Mouse (Mus musculus) left cerebral cortex, postnatal 14 days (tissue): ENCODE measurements around the gene Slmap. TPM values are rescaled to one million over a fixed set of nuclear protein-coding genes. Genes with fewer than 3 reads are reported as not detected.
"Not testable (repeated sequence)": the region's sequence is repeated elsewhere in the genome, so short reads cannot be mapped to it uniquely, and the experiment has no call there.

ENCODE experiments used
- DNase-seq, 2 experiments: peaks; one replicate each; pipeline ENCODE4 v3.0.0; 2021 to 2022; ENCODE audit warnings: low spot score in 2 of 2, mixed read lengths in 1 of 2
- intact Hi-C: fragments of 180-260 bp; cut with DNase I; formaldehyde crosslinking; loops from one replicate; pipeline ENCODE4 v1.15.1; 2025
- total RNA-seq, 2 experiments: library from RNA; stranded (reverse); gene quantifications; 2 replicates each; pipeline ENCODE4 v1.2.3; 2021

Gene Slmap
- total RNA-seq, 2 experiments from 2014 or later: 96.4 to 106 TPM

- DNase-seq: no peak
Observed at GRCm38 (mm10) chr14:26436304-26436703, 98.4 kb downstream of the Slmap start.

GRCm38 (mm10) chr14:26432320-26432719, 102.4 kb downstream of the Slmap start:
- DNase-seq: no peak
- intact Hi-C loops: no loop called here

More at GRCm38 (mm10) chr14:26436304-26436703, 98.4 kb downstream of the Slmap start:
- intact Hi-C loops: no loop called here

- intact Hi-C loops: no loop called here
- DNase-seq: no peak
Observed at GRCm38 (mm10) chr14:26431919-26432318, 102.8 kb downstream of the Slmap start.

- intact Hi-C loops: no loop called here
- DNase-seq: no peak
Observed at GRCm38 (mm10) chr14:26420231-26420630, 114.5 kb downstream of the Slmap start.

- intact Hi-C loops: no loop called here
Observed at GRCm38 (mm10) chr14:26417956-26418355, 116.8 kb downstream of the Slmap start.

GRCm38 (mm10) chr14:26417088-26417487, 117.6 kb downstream of the Slmap start:
- no peak for DNase-seq
- intact Hi-C loops: no loop called here

More at GRCm38 (mm10) chr14:26417956-26418355, 116.8 kb downstream of the Slmap start:
- DNase-seq: no peak

- intact Hi-C loops: no loop called here
- no peak for DNase-seq
Observed at GRCm38 (mm10) chr14:26413581-26413980, 121.2 kb downstream of the Slmap start.

- no peak for DNase-seq
- intact Hi-C loops: no loop called here
Observed at GRCm38 (mm10) chr14:26406746-26407145, 128.0 kb downstream of the Slmap start.

GRCm38 (mm10) chr14:26398508-26399160, 136.1 kb downstream of the Slmap start:
- DNase-seq: peak in 1 of 2 experiments; percentile 37
- intact Hi-C loops: no loop called here

GRCm38 (mm10) chr14:26391866-26392265, 142.9 kb downstream of the Slmap start:
- no peak for DNase-seq
- intact Hi-C loops: no loop called here

- DNase-seq, intact Hi-C loops: not testable (repeated sequence)
Observed at GRCm38 (mm10) chr14:26388961-26389360, 145.8 kb downstream of the Slmap start.

- DNase-seq, intact Hi-C loops: not testable (repeated sequence)
Observed at GRCm38 (mm10) chr14:26386999-26387398, 147.7 kb downstream of the Slmap start.

- intact Hi-C loops, DNase-seq: not testable (repeated sequence)
Observed at GRCm38 (mm10) chr14:26385659-26386058, 149.1 kb downstream of the Slmap start.

- intact Hi-C loops: loop anchor here (5.0 kb wide), 1 partner anchor 83 kb away; no protein-coding TSS in a partner anchor
- DNase-seq: no peak
Observed at GRCm38 (mm10) chr14:26379071-26379470, 155.7 kb downstream of the Slmap start.

GRCm38 (mm10) chr14:26376652-26377051, 158.1 kb downstream of the Slmap start:
- intact Hi-C loops: loop anchor here (5.0 kb wide), 1 partner anchor 86 kb away; no protein-coding TSS in a partner anchor
- peak; percentile 74 to 78 for DNase-seq

Other genes starting within 250 kb of the Slmap start
- 10 to 100 TPM; 24.1 to 29.5 TPM for gene Dennd6a, start 38.9 kb upstream of the Slmap start, total RNA-seq
- 100 to 1,000 TPM; 131 to 139 TPM for gene Arf4, start 103.1 kb upstream of the Slmap start, total RNA-seq
- gene Pde12, start 135.0 kb upstream of the Slmap start, total RNA-seq: 1 to 10 TPM; 8.5 to 9.2 TPM
- under 1 TPM; 0.15 to 0.17 TPM for gene Dnah12, start 158.3 kb upstream of the Slmap start, total RNA-seq